ENCODE assay signal across 8 mouse cellular contexts in genomic region chr13:35743196-35743595, GRCm38 (mm10).
A peak's percentile ranks its signal among the peaks of the same experiment; 100 is the strongest.
DNase-seq lines count a peak whose midpoint lies in the region; ATAC-seq and TF ChIP-seq lines count a peak whose summit lies in the region.

No protein-coding gene starts in this region.

- H3K9ac ChIP-seq in heart, embryonic 11.5 days (ENCODE audit: low read depth, low read length), result peak overlapping the region; percentile 97; the same call in 1 of the 2 replicates
- no peak overlapping the region for H3K9ac ChIP-seq in hindbrain, embryonic 14.5 days

- H3K9me3 ChIP-seq in heart, embryonic 11.5 days (replicated peaks; ENCODE audit: control insufficient read depth, low read length), result peaks cover 4% of the 10 kb centered on the region; the same call in 1 of the 2 replicates
- H3K9me3 ChIP-seq in G1E (replicated peaks), result peaks cover 7% of the 10 kb centered on the region
- H3K9me3 ChIP-seq in hindbrain, embryonic 14.5 days (ENCODE audit: control insufficient read depth, low read length), result peaks cover 27% of the 10 kb centered on the region
- H3K9me3 ChIP-seq in midbrain, embryonic 10.5 days (replicated peaks), result peaks cover 35% of the 10 kb centered on the region

- TF ChIP-seq POLR2A in thymus, adult 2 months (IDR thresholded peaks at IDR 0.05; ENCODE audit: control insufficient read depth, extremely low read depth, insufficient read depth, low read length, poor library complexity), result no peak

- no peak overlapping the region for H3K27ac ChIP-seq in heart, embryonic 11.5 days (ENCODE audit: low read depth, low read length)
- no peak overlapping the region for H3K27ac ChIP-seq in hindbrain, embryonic 14.5 days
- H3K27ac ChIP-seq in midbrain, embryonic 10.5 days (replicated peaks), result no peak overlapping the region
- H3K27ac ChIP-seq in thymus, adult 2 months (ENCODE audit: control insufficient read depth, insufficient read depth, low read length), result no peak overlapping the region

- no peaks in the 10 kb centered on the region for H3K36me3 ChIP-seq in heart, embryonic 11.5 days (ENCODE audit: control insufficient read depth, insufficient read depth, low read length)
- peaks cover 26% of the 10 kb centered on the region for H3K36me3 ChIP-seq in G1E (replicated peaks)
- no peaks in the 10 kb centered on the region for H3K36me3 ChIP-seq in hindbrain, embryonic 14.5 days (replicated peaks; ENCODE audit: control insufficient read depth, insufficient read depth)
- H3K36me3 ChIP-seq in midbrain, embryonic 10.5 days, result peaks cover 19% of the 10 kb centered on the region
- H3K36me3 ChIP-seq in thymus, adult 2 months (ENCODE audit: control insufficient read depth, insufficient read depth, low read length), result no peaks in the 10 kb centered on the region

- no peak for ATAC-seq in heart, embryonic 11.5 days (replicated peaks; ENCODE audit: insufficient number of reproducible peaks, low FRiP score, low TSS enrichment)
- no peak for ATAC-seq in G1E (ENCODE audit: extremely low read depth, insufficient number of reproducible peaks, low FRiP score, poor library complexity, severe bottlenecking)
- no peak for ATAC-seq in hindbrain, embryonic 14.5 days (ENCODE audit: low FRiP score)

- H3K4me1 ChIP-seq in heart, embryonic 11.5 days (ENCODE audit: control insufficient read depth, insufficient read depth, low read length), result peaks cover 13% of the 10 kb centered on the region
- peaks cover 50% of the 10 kb centered on the region for H3K4me1 ChIP-seq in G1E (ENCODE audit: insufficient read depth, low read depth, low read length)
- peaks cover 10% of the 10 kb centered on the region for H3K4me1 ChIP-seq in hindbrain, embryonic 14.5 days (replicated peaks; ENCODE audit: control insufficient read depth, insufficient read depth, low read length)
- peaks cover 22% of the 10 kb centered on the region for H3K4me1 ChIP-seq in midbrain, embryonic 10.5 days
- H3K4me1 ChIP-seq in thymus, adult 2 months (replicated peaks; ENCODE audit: control insufficient read depth, insufficient read depth, low read length), result 0 out of 2 replicates have a peak, but pooled peaks cover 3% of the 10 kb centered on the region

- H3K4me3 ChIP-seq in heart, embryonic 11.5 days (ENCODE audit: low read depth, low read length), result peak overlapping the region; percentile 93
- peak overlapping the region; percentile 96 for H3K4me3 ChIP-seq in G1E (ENCODE audit: low read depth, low read length)
- peak overlapping the region; percentile 85; the same call in 1 of the 2 replicates for H3K4me3 ChIP-seq in hindbrain, embryonic 14.5 days (replicated peaks; ENCODE audit: low read length)
- H3K4me3 ChIP-seq in midbrain, embryonic 10.5 days, result peak overlapping the region; percentile 92
- H3K4me3 ChIP-seq in thymus, adult 2 months (ENCODE audit: control insufficient read depth, insufficient read depth, low read length), result no peak overlapping the region

- no peak for TF ChIP-seq CTCF in G1E (IDR thresholded peaks at IDR 0.05; ENCODE audit: low read depth, low read length)
- TF ChIP-seq CTCF in thymus, adult 2 months (IDR thresholded peaks at IDR 0.05; ENCODE audit: borderline replicate concordance, control insufficient read depth, extremely low read depth, insufficient read depth, low read length, poor library complexity), result no peak

- WGBS in heart, embryonic 11.5 days (ENCODE audit: insufficient replicate concordance), result 55% methylated on average over 1 of the region's 1 CpGs
- 61% methylated on average over 1 of the region's 1 CpGs for WGBS in hindbrain, embryonic 14.5 days
- 75% methylated on average over 1 of the region's 1 CpGs for WGBS in midbrain, embryonic 10.5 days
- WGBS in thymus, adult 2 months, result 67% methylated on average over 1 of the region's 1 CpGs

- no peak for DNase-seq in heart, adult 18-20 months
- no peak for DNase-seq in G1E (ENCODE audit: low spot score)
- no peak for DNase-seq in hindbrain, embryonic 14.5 days (ENCODE audit: low spot score)
- no peak for DNase-seq in midbrain, embryonic 10.5 days (ENCODE audit: low spot score)
- DNase-seq in thymus, adult 2 months, result no peak
- DNase-seq in layer of hippocampus, adult 11-12 months (ENCODE audit: low spot score), result no peak
- DNase-seq in gastrocnemius, adult 8-10 months (ENCODE audit: low spot score in 2 of 2), result no peak

- H3K4me2 ChIP-seq in heart, embryonic 11.5 days, result peak overlapping the region; percentile 82
- peak overlapping the region; percentile 92 for H3K4me2 ChIP-seq in hindbrain, embryonic 14.5 days (replicated peaks)

- H3K27me3 ChIP-seq in heart, embryonic 11.5 days (ENCODE audit: control insufficient read depth, insufficient read depth, low read length), result no peaks in the 10 kb centered on the region
- no peaks in the 10 kb centered on the region for H3K27me3 ChIP-seq in G1E (ENCODE audit: insufficient read depth, low read length)
- H3K27me3 ChIP-seq in hindbrain, embryonic 14.5 days (ENCODE audit: control insufficient read depth, insufficient read depth, low read length), result peaks cover 27% of the 10 kb centered on the region
- peaks cover 28% of the 10 kb centered on the region for H3K27me3 ChIP-seq in midbrain, embryonic 10.5 days (ENCODE audit: low read depth, poor library complexity, severe bottlenecking)
- no peaks in the 10 kb centered on the region for H3K27me3 ChIP-seq in thymus, adult 2 months (ENCODE audit: control insufficient read depth, insufficient read depth, low read length)
